Mouse (Mus musculus) lung, postnatal 0 days (tissue): ENCODE results near the gene Vwa2. TPM values are rescaled to one million over a fixed set of nuclear protein-coding genes. Genes with fewer than 3 reads are reported as not detected.

ENCODE experiments used
- ATAC-seq: fragments of 200-750 bp; cut with Nextera tagmentation; 2 replicates; pipeline ENCODE4 v1.8.0; 2017; ENCODE audit warnings: moderate library complexity
- DNase-seq: peaks from one replicate; pipeline ENCODE4 v3.0.0-alpha.2; 2016; ENCODE audit warnings: low spot score
- H3K27ac ChIP-seq: fragments of 300-500 bp; sonication (generic); 2 replicates; pipeline ENCODE4 v1.5.1; 2014; ENCODE audit warnings: antibody characterized with exemption, mild to moderate bottlenecking, low read length, mixed read lengths
- H3K27me3 ChIP-seq: fragments of 300-500 bp; sonication (generic); replicated peaks from 2 replicates; pipeline ENCODE4 v1.6.1; 2014; ENCODE audit warnings: low read length, mixed read lengths; ENCODE audit not compliant: insufficient read depth
- H3K36me3 ChIP-seq: fragments of 300-500 bp; sonication (generic); 2 replicates; pipeline ENCODE4 v1.6.1; 2014; ENCODE audit warnings: low read length, mixed read lengths; ENCODE audit not compliant: insufficient read depth
- H3K4me1 ChIP-seq: fragments of 300-500 bp; sonication (generic); 2 replicates; pipeline ENCODE4 v1.6.1; 2014; ENCODE audit warnings: antibody characterized with exemption, low read depth, low read length, mixed read lengths; ENCODE audit not compliant: insufficient read depth
- H3K4me2 ChIP-seq: fragments of 300-500 bp; sonication (generic); replicated peaks from 2 replicates; pipeline ENCODE4 v1.6.1; 2014; ENCODE audit warnings: low read depth, mild to moderate bottlenecking, low read length, moderate library complexity, mixed read lengths
- H3K4me3 ChIP-seq: fragments of 300-500 bp; sonication (generic); 2 replicates; pipeline ENCODE4 v1.5.1; 2014; ENCODE audit warnings: low read depth, low read length
- H3K9ac ChIP-seq: fragments of 300-500 bp; sonication (generic); replicated peaks from 2 replicates; pipeline ENCODE4 v1.6.1; 2014; ENCODE audit warnings: low read depth, mild to moderate bottlenecking
- H3K9me3 ChIP-seq: fragments of 300-500 bp; sonication (generic); 2 replicates; pipeline ENCODE4 v1.6.1; 2016; ENCODE audit warnings: low read length, mixed read lengths
- CTCF ChIP-seq: IDR thresholded peaks from 2 replicates; pipeline ENCODE4 v1.5.1; 2016; ENCODE audit warnings: antibody characterized with exemption, mild to moderate bottlenecking
- EP300 ChIP-seq: IDR thresholded peaks from 2 replicates; pipeline ENCODE4 v1.6.1; 2016; ENCODE audit warnings: antibody characterized with exemption, mild to moderate bottlenecking, control low read depth
- WGBS: fragments of 180-500 bp; shearing (Covaris S2); extraction: QIAGEN DNeasy Blood & Tissue Kit; methylation state at CpG from one replicate; pipeline ENCODE4 v1.1.7; 2014; 5-methylcytosine and 5-hydroxymethylcytosine counted together
- polyA plus RNA-seq: library from polyadenylated mRNA; unstranded; fragments of >200 nt; fragmentation: Nextera tagmentation; extraction: Ambion mirVana; gene quantifications from 2 replicates; pipeline ENCODE4 v1.2.1, GENCODE M21; 2015

Vwa2 gene
- polyA plus RNA-seq, 1 experiment from 2014 or later: 0.48 TPM

DNA sequence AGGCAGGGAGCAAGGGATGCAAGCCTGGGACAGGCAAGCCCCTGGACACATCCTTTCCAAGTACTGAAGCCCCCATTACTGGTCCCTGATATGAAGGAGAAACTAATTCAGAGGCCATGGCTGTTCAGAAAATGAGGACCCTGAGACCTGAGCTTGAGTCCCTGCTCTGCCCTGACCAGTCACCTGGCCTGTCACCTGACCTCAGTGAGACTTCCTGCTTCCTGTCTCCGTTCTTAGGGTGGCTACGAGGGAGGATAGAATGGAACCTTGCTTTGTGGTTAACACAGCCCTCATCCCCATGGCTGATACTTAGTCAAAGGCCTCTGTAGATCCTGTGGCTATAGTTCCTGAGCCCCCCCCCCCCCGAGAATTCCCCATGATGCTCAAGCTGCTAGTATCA, 30.0 kb downstream of the Vwa2 start:
- DNase-seq (no peak), ATAC-seq (no peak)
- Histone ChIP-seq H3K36me3 (no peaks in the 10 kb centered on the region), H3K4me1 (no peaks in the 10 kb centered on the region), H3K4me3 (no peak overlapping the region), H3K4me2 (no peak overlapping the region), H3K9ac (no peak overlapping the region), H3K27me3 (no peaks in the 10 kb centered on the region), H3K9me3 (no peaks in the 10 kb centered on the region), H3K27ac (no peak overlapping the region)
- 63% methylated on average over 3 of the region's 3 CpGs for WGBS
- TF ChIP-seq EP300 (no peak), CTCF (no peak)

DNA sequence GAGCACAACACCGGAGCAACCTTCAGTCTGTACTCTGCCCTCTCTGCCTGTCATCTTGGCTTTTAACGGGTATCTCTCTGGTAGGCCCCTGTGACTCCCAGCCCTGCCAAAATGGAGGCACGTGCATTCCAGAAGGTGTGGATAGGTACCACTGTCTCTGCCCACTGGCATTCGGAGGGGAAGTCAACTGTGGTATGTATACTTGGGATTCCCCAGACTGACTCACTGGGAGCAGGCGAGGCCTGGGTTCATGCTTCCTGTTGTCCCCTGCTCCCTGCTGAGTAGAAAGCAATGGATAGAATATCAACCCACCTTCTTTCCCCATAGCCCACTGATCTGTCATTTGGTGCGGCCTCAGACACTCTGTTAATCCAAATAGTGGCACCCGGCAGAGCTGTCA, 31.3 kb downstream of the Vwa2 start:
- no peak overlapping the region for H3K4me3 ChIP-seq
- H3K9me3 ChIP-seq: no peaks in the 10 kb centered on the region
- no peak overlapping the region for H3K4me2 ChIP-seq
- DNase-seq (no peak), ATAC-seq (no peak)
- H3K9ac ChIP-seq: no peak overlapping the region
- no peaks in the 10 kb centered on the region for H3K27me3 ChIP-seq
- H3K27ac ChIP-seq: no peak overlapping the region
- no peaks in the 10 kb centered on the region for H3K4me1 ChIP-seq
- 81% methylated on average over 7 of the region's 7 CpGs for WGBS
- TF ChIP-seq EP300 (no peak), CTCF (no peak)
- no peaks in the 10 kb centered on the region for H3K36me3 ChIP-seq

DNA sequence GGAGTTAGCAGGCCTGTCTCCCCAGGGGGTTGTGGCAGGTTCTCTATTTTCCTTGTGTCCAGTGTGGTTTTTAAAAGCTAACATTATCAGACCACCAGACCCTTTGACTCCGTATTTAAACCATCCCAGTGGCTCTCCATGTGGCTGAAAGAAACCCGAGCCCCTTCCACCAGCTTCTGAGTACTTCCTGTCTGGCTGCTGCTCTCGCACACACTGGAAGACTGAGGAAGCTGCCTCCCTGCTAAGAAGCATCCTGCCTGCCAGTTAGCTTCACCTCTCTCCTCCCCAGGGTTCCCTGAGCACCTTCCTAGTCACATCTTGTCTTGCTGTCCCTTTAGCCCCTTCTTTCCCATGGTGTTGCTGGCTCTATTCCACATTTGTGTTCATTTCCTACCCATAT, 33.8 kb downstream of the Vwa2 start:
- H3K36me3 ChIP-seq: no peaks in the 10 kb centered on the region
- no peaks in the 10 kb centered on the region for H3K4me1 ChIP-seq
- H3K4me2 ChIP-seq: no peak overlapping the region
- no peak for DNase-seq
- TF ChIP-seq CTCF (no peak), EP300 (no peak)
- 36% methylated on average over 3 of the region's 3 CpGs for WGBS
- no peaks in the 10 kb centered on the region for H3K27me3 ChIP-seq
- no peak overlapping the region for H3K27ac ChIP-seq
- H3K9me3 ChIP-seq: no peaks in the 10 kb centered on the region
- no peak overlapping the region for H3K9ac ChIP-seq
- no peak overlapping the region for H3K4me3 ChIP-seq
- no peak for ATAC-seq

DNA sequence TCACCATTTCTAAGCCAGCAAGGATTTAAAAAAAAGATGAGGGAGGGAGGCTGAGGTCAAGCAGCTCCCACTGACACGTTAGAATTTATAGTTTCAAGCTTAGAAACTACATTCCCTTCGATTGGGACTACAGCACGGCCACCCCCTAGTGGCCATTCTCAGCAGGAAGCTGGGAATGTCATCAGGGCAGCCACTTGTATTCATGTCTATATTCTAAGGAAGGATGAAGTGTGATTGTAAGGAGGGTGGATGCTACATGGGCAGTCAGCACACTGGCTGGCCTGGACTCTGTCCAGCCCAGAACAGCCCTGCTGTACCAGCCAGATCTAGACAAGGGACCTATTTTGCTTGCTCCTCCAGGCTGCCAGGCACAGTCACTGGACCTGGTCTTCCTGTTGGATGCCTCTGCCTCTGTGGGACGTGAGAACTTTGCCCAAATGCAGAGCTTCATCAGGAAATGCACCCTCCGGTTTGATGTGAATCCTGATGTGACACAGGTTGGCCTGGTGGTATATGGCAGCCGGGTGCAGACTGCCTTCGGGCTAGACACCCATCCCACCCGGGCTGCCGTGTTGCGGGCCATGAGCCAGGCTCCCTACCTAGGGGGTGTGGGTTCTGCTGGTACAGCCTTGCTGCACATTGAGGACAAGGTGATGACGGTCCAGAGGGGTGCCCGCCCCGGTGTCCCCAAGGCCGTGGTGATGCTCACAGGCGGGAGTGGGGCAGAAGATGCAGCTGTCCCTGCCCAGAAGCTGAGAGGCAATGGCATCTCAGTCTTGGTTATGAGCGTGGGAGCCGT, 34.6 kb downstream of the Vwa2 start:
- 72% methylated on average over 17 of the region's 17 CpGs for WGBS
- Histone ChIP-seq H3K9ac (no peak overlapping the region), H3K4me1 (no peaks in the 10 kb centered on the region), H3K4me2 (no peak overlapping the region), H3K27ac (no peak overlapping the region), H3K27me3 (no peaks in the 10 kb centered on the region), H3K36me3 (no peaks in the 10 kb centered on the region), H3K9me3 (no peaks in the 10 kb centered on the region), H3K4me3 (no peak overlapping the region)
- TF ChIP-seq EP300 (no peak), CTCF (peak; percentile 96)
- ATAC-seq (peak; percentile 60), DNase-seq (peak; percentile 82)

DNA sequence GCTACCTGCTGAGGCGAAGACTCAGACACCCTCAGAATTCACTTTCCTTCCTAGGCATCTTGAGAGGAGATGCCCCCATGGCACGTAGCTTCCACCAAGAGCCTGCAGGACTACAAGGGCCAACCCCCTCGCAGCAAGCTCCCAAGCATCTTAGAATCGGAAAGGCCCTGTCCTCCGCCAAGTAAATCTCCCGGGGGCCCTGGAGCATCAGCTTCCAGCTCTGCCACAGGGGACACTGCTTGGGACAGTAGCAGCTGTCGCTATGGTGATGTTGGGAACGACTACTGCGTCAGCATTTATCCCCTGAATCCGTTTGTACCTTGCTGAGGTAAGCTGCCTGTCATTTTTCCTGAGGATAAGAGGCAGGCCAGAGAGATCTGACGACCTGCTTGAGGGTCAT, 36.5 kb downstream of the Vwa2 start:
- TF ChIP-seq CTCF: no peak
- no peak for DNase-seq
- Histone ChIP-seq H3K9ac (no peak overlapping the region), H3K27me3 (no peaks in the 10 kb centered on the region), H3K4me1 (no peaks in the 10 kb centered on the region), H3K27ac (no peak overlapping the region), H3K4me3 (no peak overlapping the region), H3K9me3 (no peaks in the 10 kb centered on the region), H3K4me2 (no peak overlapping the region), H3K36me3 (no peaks in the 10 kb centered on the region)
- 70% methylated on average over 11 of the region's 11 CpGs for WGBS
- ATAC-seq: no peak

DNA sequence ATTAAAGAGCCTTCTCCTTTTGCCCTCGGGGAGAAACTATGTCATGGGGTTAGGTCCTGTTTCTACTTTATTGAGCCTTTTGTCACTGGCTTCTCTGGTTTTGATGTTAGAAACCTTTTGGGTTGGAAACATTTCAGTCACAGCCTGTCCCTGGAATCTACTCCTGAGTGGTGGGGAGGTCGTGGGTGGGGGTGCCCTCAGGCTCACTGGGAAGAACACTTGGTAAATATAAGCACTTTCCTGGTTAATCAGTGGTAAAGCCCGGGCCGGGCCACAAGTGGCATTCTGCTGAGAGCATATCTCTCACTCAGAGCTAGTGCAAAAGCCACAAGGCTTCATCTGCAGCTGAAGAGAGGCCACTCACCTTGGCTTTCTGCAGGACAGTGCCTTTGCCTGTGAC, 39.7 kb downstream of the Vwa2 start:
- Histone ChIP-seq H3K27ac (0 out of 2 replicates have a peak overlapping the region, but pooled peaks have one; percentile 64), H3K4me1 (no peaks in the 10 kb centered on the region), H3K9me3 (no peaks in the 10 kb centered on the region), H3K4me3 (no peak overlapping the region), H3K4me2 (no peak overlapping the region), H3K36me3 (no peaks in the 10 kb centered on the region), H3K27me3 (no peaks in the 10 kb centered on the region), H3K9ac (no peak overlapping the region)
- ATAC-seq (no peak), DNase-seq (no peak)
- WGBS: 50% methylated on average over 4 of the region's 4 CpGs
- TF ChIP-seq CTCF: no peak
- TF ChIP-seq EP300: no peak
